Mouse (Mus musculus) hindbrain, postnatal 0 days (tissue): ENCODE data around the gene Ssb. TPM values are rescaled to one million over a fixed set of nuclear protein-coding genes. Genes with fewer than 3 reads are reported as not detected.
"Not testable (repeated sequence)": the region's sequence is repeated elsewhere in the genome, so short reads cannot be mapped to it uniquely, and the experiment has no call there.

ENCODE experiments used
- ATAC-seq: fragments of 200-750 bp; cut with Nextera tagmentation; 2 replicates; pipeline ENCODE4 v1.8.0; 2017; ENCODE audit warnings: mild to moderate bottlenecking, moderate TSS enrichment, moderate library complexity
- DNase-seq: peaks from one replicate; pipeline ENCODE4 v3.0.0-alpha.2; 2015; ENCODE audit warnings: low spot score
- H3K27ac ChIP-seq: fragments of 300-500 bp; sonication (generic); 2 replicates; pipeline ENCODE4 v1.5.1; 2014; ENCODE audit warnings: mild to moderate bottlenecking
- H3K27me3 ChIP-seq: fragments of 300-500 bp; sonication (generic); 2 replicates; pipeline ENCODE4 v1.6.1; 2014; ENCODE audit warnings: low read length, mixed read lengths; ENCODE audit not compliant: insufficient read depth
- H3K36me3 ChIP-seq: fragments of 300-500 bp; sonication (generic); 2 replicates; pipeline ENCODE4 v1.6.1; 2014; ENCODE audit warnings: low read length, mixed read lengths; ENCODE audit not compliant: insufficient read depth
- H3K4me1 ChIP-seq: fragments of 300-500 bp; sonication (generic); 2 replicates; pipeline ENCODE4 v1.6.1; 2014; ENCODE audit warnings: antibody characterized with exemption, low read length, mixed read lengths; ENCODE audit not compliant: insufficient read depth
- H3K4me2 ChIP-seq: fragments of 300-500 bp; sonication (generic); 2 replicates; pipeline ENCODE4 v1.6.1; 2014; ENCODE audit warnings: low read depth, mild to moderate bottlenecking, low read length, moderate library complexity, mixed read lengths
- H3K4me3 ChIP-seq: fragments of 300-500 bp; sonication (generic); 2 replicates; pipeline ENCODE4 v1.5.1; 2014; ENCODE audit warnings: low read length
- H3K9ac ChIP-seq: fragments of 300-500 bp; sonication (generic); replicated peaks from 2 replicates; pipeline ENCODE4 v1.6.1; 2014; ENCODE audit warnings: mild to moderate bottlenecking, low read length, moderate library complexity, mixed read lengths
- H3K9me3 ChIP-seq: fragments of 300-500 bp; sonication (generic); 2 replicates; pipeline ENCODE4 v1.6.1; 2016; ENCODE audit warnings: low read length, mixed read lengths
- CTCF ChIP-seq: IDR thresholded peaks from 2 replicates; pipeline ENCODE4 v1.5.1; 2016; ENCODE audit warnings: antibody characterized with exemption, control low read depth, low read depth
- WGBS: fragments of 180-500 bp; shearing (Covaris S2); extraction: QIAGEN DNeasy Blood & Tissue Kit; methylation state at CpG from one replicate; pipeline ENCODE4 v1.1.7; 2014; 5-methylcytosine and 5-hydroxymethylcytosine counted together
- polyA plus RNA-seq: library from polyadenylated mRNA; unstranded; fragments of >200 nt; fragmentation: Nextera tagmentation; extraction: Ambion mirVana; gene quantifications from 2 replicates; pipeline ENCODE4 v1.2.1, GENCODE M21; 2015
- total RNA-seq: library from RNA; depleted of rRNA; stranded (reverse); fragments of >200 nt; gene quantifications from 2 replicates; pipeline ENCODE4 v1.2.3, GENCODE M21; 2014; rRNA removed

The Ssb gene
- total and polyA plus RNA-seq, 2 experiments from 2014 or later: 32.2 to 288 TPM

DNA sequence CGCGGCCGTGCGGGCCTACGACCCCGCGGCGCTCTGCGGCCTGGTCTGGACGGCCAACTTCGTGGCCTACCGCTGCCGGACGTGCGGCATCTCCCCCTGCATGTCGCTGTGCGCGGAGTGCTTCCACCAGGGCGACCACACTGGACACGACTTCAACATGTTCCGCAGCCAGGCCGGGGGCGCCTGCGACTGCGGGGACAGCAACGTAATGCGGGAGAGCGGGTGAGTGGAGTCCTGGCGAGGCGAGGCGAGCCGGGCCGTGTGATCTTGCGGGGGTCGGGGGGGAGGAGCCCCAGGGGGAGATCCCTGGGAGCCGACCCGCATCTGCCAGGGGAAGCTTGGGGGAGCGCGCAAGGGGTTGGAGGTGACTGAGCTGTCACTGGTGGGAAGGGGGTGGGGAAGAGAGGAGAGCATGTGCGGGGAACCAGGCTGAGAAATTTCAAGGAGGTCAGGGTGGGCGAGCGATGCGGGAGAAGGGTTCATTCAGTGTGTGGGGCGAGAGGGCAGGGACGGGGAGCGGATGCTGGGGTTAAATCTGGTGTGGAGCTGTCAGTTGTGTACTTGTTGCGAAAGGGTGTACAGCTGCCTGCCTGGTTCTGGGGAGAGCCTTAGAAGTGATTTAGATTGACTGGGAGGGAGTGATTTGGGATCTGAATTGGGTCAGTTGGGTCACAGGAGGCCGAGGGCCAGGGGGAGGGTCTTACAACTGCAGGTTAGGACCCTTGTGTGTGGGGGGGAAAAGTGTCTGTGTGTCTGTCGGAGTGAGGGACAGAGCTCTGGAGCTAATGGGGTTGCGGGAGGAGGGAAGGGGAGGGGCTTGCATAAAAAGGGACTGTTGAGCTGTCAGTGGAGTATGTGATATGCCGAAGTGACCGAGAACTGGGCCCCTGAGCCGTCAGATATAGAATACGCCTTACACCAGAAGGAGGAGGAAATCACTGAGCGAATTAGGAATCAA lies 36.5 kb downstream of the Ssb start:
- WGBS: under 1% methylated on average over 54 of the region's 55 CpGs
- H3K36me3 ChIP-seq: no peaks in the 10 kb centered on the region

GRCm38 (mm10) chr2:69903541-69903940 lies 42.2 kb downstream of the Ssb start:
- ATAC-seq: no peak
- Histone ChIP-seq H3K4me3 (no peak overlapping the region), H3K27me3 (no peaks in the 10 kb centered on the region), H3K9ac (no peak overlapping the region), H3K27ac (no peak overlapping the region), H3K4me2 (no peak overlapping the region), H3K9me3 (no peaks in the 10 kb centered on the region), H3K4me1 (0 out of 2 replicates have a peak, but pooled peaks cover 3% of the 10 kb centered on the region), H3K36me3 (no peaks in the 10 kb centered on the region)
- DNase-seq: no peak
- 91% methylated on average over 3 of the region's 3 CpGs for whole genome bisulfite sequencing
- TF ChIP-seq CTCF: no peak

More for the DNA sequence above, 36.5 kb downstream of the Ssb start:
- peak; percentile 55 for ATAC-seq
- DNase-seq: peak; percentile 59
- Histone ChIP-seq H3K9me3 (no peaks in the 10 kb centered on the region), H3K27me3 (no peaks in the 10 kb centered on the region), H3K9ac (peak overlapping the region; percentile 100), H3K4me2 (peak overlapping the region; percentile 85), H3K4me3 (peak overlapping the region; percentile 99), H3K27ac (peak overlapping the region; percentile 99), H3K4me1 (0 out of 2 replicates have a peak, but pooled peaks cover 3% of the 10 kb centered on the region)
- TF ChIP-seq CTCF: peak; percentile 18; the same call in 1 of the 2 replicates

- H3K27me3 ChIP-seq, H3K9ac ChIP-seq, H3K9me3 ChIP-seq, ATAC-seq, DNase-seq, H3K4me2 ChIP-seq, H3K4me3 ChIP-seq, H3K4me1 ChIP-seq, H3K27ac ChIP-seq, H3K36me3 ChIP-seq: not testable (repeated sequence)
- 96% methylated on average over 4 of the region's 4 CpGs for WGBS
These were observed 46.0 kb downstream of the Ssb start for GRCm38 (mm10) chr2:69907394-69907793.

DNA sequence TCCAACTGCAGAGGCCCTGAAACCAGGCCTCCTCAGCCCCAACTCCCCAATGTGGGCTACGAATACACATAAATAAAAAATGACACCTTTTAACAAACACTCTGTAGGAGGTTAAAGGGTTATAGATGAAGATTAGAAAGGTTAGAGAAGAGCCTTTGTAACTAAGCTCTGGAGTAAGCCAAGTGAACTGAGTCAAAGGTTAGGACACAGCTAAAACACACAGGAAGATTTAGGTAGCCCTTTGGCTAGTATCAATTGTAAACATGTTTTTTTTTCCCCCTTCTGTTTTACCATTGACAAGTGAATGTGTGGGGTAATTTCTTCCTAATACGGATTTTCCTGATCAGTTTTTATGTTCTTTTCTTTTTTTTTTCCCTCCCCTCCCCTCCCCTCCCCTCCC lies 51.4 kb downstream of the Ssb start:
- no peak for TF ChIP-seq CTCF
- Histone ChIP-seq H3K27me3 (no peaks in the 10 kb centered on the region), H3K4me2 (no peak overlapping the region), H3K27ac (no peak overlapping the region), H3K9ac (no peak overlapping the region), H3K4me3 (no peak overlapping the region), H3K4me1 (no peaks in the 10 kb centered on the region), H3K36me3 (peaks cover 8% of the 10 kb centered on the region), H3K9me3 (no peaks in the 10 kb centered on the region)
- WGBS: 35% methylated on average over 2 of the region's 2 CpGs
- DNase-seq: no peak
- ATAC-seq: no peak

DNA sequence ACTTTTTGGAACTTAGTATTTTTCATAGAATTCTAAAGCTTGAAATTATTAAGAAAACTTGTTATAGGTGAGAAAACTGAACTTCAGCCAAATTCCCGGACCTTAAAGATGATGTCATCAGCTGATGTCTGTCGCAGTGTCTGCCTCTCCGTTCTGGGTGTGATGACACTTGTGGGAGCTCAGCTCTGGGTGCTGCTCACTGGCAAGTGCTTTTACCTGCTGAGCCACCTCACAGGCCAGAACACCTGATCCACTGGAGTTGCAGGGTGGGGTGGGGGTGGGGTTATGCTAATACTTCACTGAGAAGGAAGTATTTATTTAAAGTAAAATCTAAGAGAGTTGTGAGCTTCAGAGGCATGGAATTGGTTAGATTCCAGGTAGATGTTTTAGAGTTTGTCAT lies 55.9 kb downstream of the Ssb start:
- Histone ChIP-seq H3K9ac (no peak overlapping the region), H3K4me2 (no peak overlapping the region), H3K9me3 (no peaks in the 10 kb centered on the region), H3K36me3 (peaks cover 12% of the 10 kb centered on the region), H3K27me3 (no peaks in the 10 kb centered on the region), H3K27ac (no peak overlapping the region), H3K4me3 (no peak overlapping the region), H3K4me1 (no peaks in the 10 kb centered on the region)
- DNase-seq (no peak), ATAC-seq (no peak)
- WGBS: 98% methylated on average over 3 of the region's 3 CpGs
- TF ChIP-seq CTCF: no peak

Other genes with a start within 250 kb of the Ssb start
- 13.3 and 18.3 TPM in 2 replicates for gene Bbs5, start 214.4 kb upstream of the Ssb start, total RNA-seq
- gene Bbs5, start 214.4 kb upstream of the Ssb start, polyA plus RNA-seq: 26.1 and 26.7 TPM in 2 replicates
- gene Klhl41, start 191.4 kb upstream of the Ssb start, total RNA-seq: 1.3 TPM in 1 of 2 replicates, not detected in the other
- gene Klhl41, start 191.4 kb upstream of the Ssb start, polyA plus RNA-seq: 0.05 and 0.09 TPM in 2 replicates
- gene Fastkd1, start 148.0 kb upstream of the Ssb start, total RNA-seq: 17.1 and 18.1 TPM in 2 replicates
- 10.8 and 12.3 TPM in 2 replicates for gene Fastkd1, start 148.0 kb upstream of the Ssb start, polyA plus RNA-seq
- 9.9 and 11.3 TPM in 2 replicates for gene Ppig, start 139.0 kb upstream of the Ssb start, total RNA-seq
- gene Ppig, start 139.0 kb upstream of the Ssb start, polyA plus RNA-seq: 125 and 139 TPM in 2 replicates
- gene Ccdc173, start 72.0 kb upstream of the Ssb start, total RNA-seq: 0.10 TPM in 1 of 2 replicates, not detected in the other
- gene Ccdc173, start 72.0 kb upstream of the Ssb start, polyA plus RNA-seq: 1.7 and 1.9 TPM in 2 replicates
- gene Phospho2, start 71.9 kb upstream of the Ssb start, total RNA-seq: 14.3 and 19.8 TPM in 2 replicates
- gene Phospho2, start 71.9 kb upstream of the Ssb start, polyA plus RNA-seq: 27.6 and 29.7 TPM in 2 replicates
- 104 and 130 TPM in 2 replicates for gene Klhl23, start 39.6 kb upstream of the Ssb start, total RNA-seq
- 71.8 and 83.3 TPM in 2 replicates for gene Klhl23, start 39.6 kb upstream of the Ssb start, polyA plus RNA-seq
- gene Mettl5, start 24.1 kb downstream of the Ssb start, total RNA-seq: 10.9 and 14.1 TPM in 2 replicates
- gene Mettl5, start 24.1 kb downstream of the Ssb start, polyA plus RNA-seq: 39.4 TPM in 2 replicates
- 32.5 and 35.1 TPM in 2 replicates for gene Ubr3, start 35.7 kb downstream of the Ssb start, total RNA-seq
- gene Ubr3, start 35.7 kb downstream of the Ssb start, polyA plus RNA-seq: 15.3 and 17.5 TPM in 2 replicates
- gene Myo3b, start 177.6 kb downstream of the Ssb start, total RNA-seq: 0.47 and 0.97 TPM in 2 replicates
- 0.09 and 0.16 TPM in 2 replicates for gene Myo3b, start 177.6 kb downstream of the Ssb start, polyA plus RNA-seq